Mouse (Mus musculus): ENCODE results near the gene Alg2. TPM values are rescaled to one million over a fixed set of nuclear protein-coding genes. Genes with fewer than 3 reads are reported as not detected.

Gene Alg2
- total and polyA plus RNA-seq, 2 experiments, result 3.7 to 17.4 TPM

- H3K4me3 ChIP-seq (ENCODE audit: insufficient read depth, low read depth, low read length), result no peak overlapping the region
- no peaks in the 10 kb centered on the region for H3K27me3 ChIP-seq (ENCODE audit: control insufficient read depth, insufficient read depth, low read length)
- no peak overlapping the region for H3K27ac ChIP-seq (replicated peaks; ENCODE audit: insufficient read depth, low read depth, low read length)
- no peaks in the 10 kb centered on the region for H3K79me2 ChIP-seq (ENCODE audit: control insufficient read depth, insufficient read depth, low read length)
- no peak for DNase-seq (ENCODE audit: extremely low read depth, low read depth, low spot score)
- no peaks in the 10 kb centered on the region for H3K4me1 ChIP-seq (ENCODE audit: control insufficient read depth, insufficient read depth, low read length)
- TF ChIP-seq POLR2A (IDR thresholded peaks at IDR 0.05; ENCODE audit: extremely low read depth, insufficient read depth, low read length) (no peak), CTCF (IDR thresholded peaks at IDR 0.05; ENCODE audit: low read depth, low read length) (no peak)
- no peaks in the 10 kb centered on the region for H3K36me3 ChIP-seq (ENCODE audit: control insufficient read depth, insufficient read depth, low read length)
- H3K9ac ChIP-seq (ENCODE audit: low read depth, low read length), result no peak overlapping the region
- WGBS, result 71% methylated on average over 8 of the region's 8 CpGs
Measured at GRCm38 (mm10) chr4:47493456-47493855, 19.3 kb upstream of the Alg2 start.

GRCm38 (mm10) chr4:47492311-47493086, 18.4 kb upstream of the Alg2 start:
- Histone ChIP-seq H3K27me3 (ENCODE audit: control insufficient read depth, insufficient read depth, low read length) (no peaks in the 10 kb centered on the region), H3K4me3 (ENCODE audit: insufficient read depth, low read depth, low read length) (no peak overlapping the region), H3K27ac (replicated peaks; ENCODE audit: insufficient read depth, low read depth, low read length) (no peak overlapping the region), H3K9ac (ENCODE audit: low read depth, low read length) (no peak overlapping the region), H3K36me3 (ENCODE audit: control insufficient read depth, insufficient read depth, low read length) (no peaks in the 10 kb centered on the region), H3K79me2 (ENCODE audit: control insufficient read depth, insufficient read depth, low read length) (no peaks in the 10 kb centered on the region), H3K4me1 (ENCODE audit: control insufficient read depth, insufficient read depth, low read length) (no peaks in the 10 kb centered on the region)
- TF ChIP-seq CTCF (IDR thresholded peaks at IDR 0.05; ENCODE audit: low read depth, low read length) (no peak), POLR2A (IDR thresholded peaks at IDR 0.05; ENCODE audit: extremely low read depth, insufficient read depth, low read length) (no peak)
- DNase-seq (ENCODE audit: extremely low read depth, low read depth, low spot score), result no peak
- WGBS, result 74% methylated on average over 12 of the region's 12 CpGs

GRCm38 (mm10) chr4:47491243-47491642, 17.1 kb upstream of the Alg2 start:
- no peak overlapping the region for H3K9ac ChIP-seq (ENCODE audit: low read depth, low read length)
- TF ChIP-seq CTCF (IDR thresholded peaks at IDR 0.05; ENCODE audit: low read depth, low read length) (no peak), POLR2A (IDR thresholded peaks at IDR 0.05; ENCODE audit: extremely low read depth, insufficient read depth, low read length) (no peak)
- H3K4me3 ChIP-seq (ENCODE audit: insufficient read depth, low read depth, low read length), result no peak overlapping the region
- 88% methylated on average over 6 of the region's 6 CpGs for WGBS
- no peaks in the 10 kb centered on the region for H3K79me2 ChIP-seq (ENCODE audit: control insufficient read depth, insufficient read depth, low read length)
- H3K27me3 ChIP-seq (ENCODE audit: control insufficient read depth, insufficient read depth, low read length), result no peaks in the 10 kb centered on the region
- H3K4me1 ChIP-seq (ENCODE audit: control insufficient read depth, insufficient read depth, low read length), result no peaks in the 10 kb centered on the region
- DNase-seq (ENCODE audit: extremely low read depth, low read depth, low spot score), result no peak
- H3K36me3 ChIP-seq (ENCODE audit: control insufficient read depth, insufficient read depth, low read length), result no peaks in the 10 kb centered on the region
- H3K27ac ChIP-seq (replicated peaks; ENCODE audit: insufficient read depth, low read depth, low read length), result no peak overlapping the region

GRCm38 (mm10) chr4:47480576-47480975, 6.4 kb upstream of the Alg2 start:
- Histone ChIP-seq H3K27ac (replicated peaks; ENCODE audit: insufficient read depth, low read depth, low read length) (no peak overlapping the region), H3K36me3 (ENCODE audit: control insufficient read depth, insufficient read depth, low read length) (peaks cover 32% of the 10 kb centered on the region; the same call in 1 of the 2 replicates), H3K4me3 (ENCODE audit: insufficient read depth, low read depth, low read length) (no peak overlapping the region), H3K79me2 (ENCODE audit: control insufficient read depth, insufficient read depth, low read length) (no peaks in the 10 kb centered on the region), H3K27me3 (ENCODE audit: control insufficient read depth, insufficient read depth, low read length) (no peaks in the 10 kb centered on the region), H3K9ac (ENCODE audit: low read depth, low read length) (no peak overlapping the region), H3K4me1 (ENCODE audit: control insufficient read depth, insufficient read depth, low read length) (no peaks in the 10 kb centered on the region)
- 93% methylated on average over 9 of the region's 9 CpGs for WGBS
- TF ChIP-seq POLR2A (IDR thresholded peaks at IDR 0.05; ENCODE audit: extremely low read depth, insufficient read depth, low read length) (no peak), CTCF (IDR thresholded peaks at IDR 0.05; ENCODE audit: low read depth, low read length) (no peak)
- no peak for DNase-seq (ENCODE audit: extremely low read depth, low read depth, low spot score)

- peaks cover 3% of the 10 kb centered on the region; the same call in 1 of the 2 replicates for H3K79me2 ChIP-seq (ENCODE audit: control insufficient read depth, insufficient read depth, low read length)
- H3K27ac ChIP-seq (replicated peaks; ENCODE audit: insufficient read depth, low read depth, low read length), result no peak overlapping the region
- no peak overlapping the region for H3K4me3 ChIP-seq (ENCODE audit: insufficient read depth, low read depth, low read length)
- peaks cover 2% of the 10 kb centered on the region; the same call in 1 of the 2 replicates for H3K4me1 ChIP-seq (ENCODE audit: control insufficient read depth, insufficient read depth, low read length)
- TF ChIP-seq CTCF (IDR thresholded peaks at IDR 0.05; ENCODE audit: low read depth, low read length) (no peak), POLR2A (IDR thresholded peaks at IDR 0.05; ENCODE audit: extremely low read depth, insufficient read depth, low read length) (no peak)
- H3K9ac ChIP-seq (ENCODE audit: low read depth, low read length), result no peak overlapping the region
- no peak for DNase-seq (ENCODE audit: extremely low read depth, low read depth, low spot score)
- no peaks in the 10 kb centered on the region for H3K27me3 ChIP-seq (ENCODE audit: control insufficient read depth, insufficient read depth, low read length)
- WGBS, result 94% methylated on average over 13 of the region's 13 CpGs
- H3K36me3 ChIP-seq (ENCODE audit: control insufficient read depth, insufficient read depth, low read length), result peaks cover 32% of the 10 kb centered on the region; the same call in 1 of the 2 replicates
Measured at GRCm38 (mm10) chr4:47480095-47480494, 6.0 kb upstream of the Alg2 start.

- peaks cover 11% of the 10 kb centered on the region; the same call in 1 of the 2 replicates for H3K79me2 ChIP-seq (ENCODE audit: control insufficient read depth, insufficient read depth, low read length)
- WGBS, result 92% methylated on average over 6 of the region's 6 CpGs
- peaks cover 5% of the 10 kb centered on the region for H3K4me1 ChIP-seq (ENCODE audit: control insufficient read depth, insufficient read depth, low read length)
- no peak overlapping the region for H3K9ac ChIP-seq (ENCODE audit: low read depth, low read length)
- H3K36me3 ChIP-seq (ENCODE audit: control insufficient read depth, insufficient read depth, low read length), result peaks cover 28% of the 10 kb centered on the region; the same call in 1 of the 2 replicates
- TF ChIP-seq CTCF (IDR thresholded peaks at IDR 0.05; ENCODE audit: low read depth, low read length), result no peak
- TF ChIP-seq POLR2A (IDR thresholded peaks at IDR 0.05; ENCODE audit: extremely low read depth, insufficient read depth, low read length), result no peak
- no peak for DNase-seq (ENCODE audit: extremely low read depth, low read depth, low spot score)
- no peak overlapping the region for H3K27ac ChIP-seq (replicated peaks; ENCODE audit: insufficient read depth, low read depth, low read length)
- no peaks in the 10 kb centered on the region for H3K27me3 ChIP-seq (ENCODE audit: control insufficient read depth, insufficient read depth, low read length)
- no peak overlapping the region for H3K4me3 ChIP-seq (ENCODE audit: insufficient read depth, low read depth, low read length)
Measured at GRCm38 (mm10) chr4:47477539-47477938, 3.4 kb upstream of the Alg2 start.

All from liver, adult 2 months (tissue).